Mouse (Mus musculus) spleen, adult 2 months (tissue): ENCODE measurements around the gene Cmip. TPM values are rescaled to one million over a fixed set of nuclear protein-coding genes. Genes with fewer than 3 reads are reported as not detected.

Experiments used
- DNase-seq, 2 experiments: peaks; one replicate each; pipeline versions ENCODE4 v3.0.0 to v3.0.0-alpha.2; 2012 to 2021; ENCODE audit warnings: low spot score in 2 of 2, low read depth in 1 of 2
- H3K27ac ChIP-seq: fragments of 200-500 bp; 2 replicates; pipeline ENCODE4 v1.5.1; 2012; ENCODE audit warnings: low read length, inconsistent platforms; ENCODE audit not compliant: insufficient read depth
- H3K27me3 ChIP-seq: fragments of 200-500 bp; 2 replicates; pipeline ENCODE4 v1.6.1; 2012; ENCODE audit warnings: mild to moderate bottlenecking, moderate library complexity, low read length, inconsistent platforms; ENCODE audit not compliant: control insufficient read depth, insufficient read depth
- H3K36me3 ChIP-seq: fragments of 200-500 bp; 2 replicates; pipeline ENCODE4 v1.6.1; 2012; ENCODE audit warnings: mild to moderate bottlenecking, low read length, inconsistent platforms; ENCODE audit not compliant: control insufficient read depth, insufficient read depth
- H3K4me1 ChIP-seq: fragments of 200-500 bp; 2 replicates; pipeline ENCODE4 v1.6.1; 2011; ENCODE audit warnings: inconsistent platforms; ENCODE audit not compliant: control insufficient read depth, insufficient read depth, insufficient read length
- H3K4me3 ChIP-seq: fragments of 200-500 bp; 2 replicates; pipeline ENCODE4 v1.5.1; 2011; ENCODE audit warnings: mild to moderate bottlenecking, inconsistent platforms; ENCODE audit not compliant: insufficient read depth, insufficient read length; ENCODE audit errors: extremely low read depth
- CTCF ChIP-seq: fragments of 200-500 bp; IDR thresholded peaks from 2 replicates; pipeline ENCODE4 v1.5.1; 2011; ENCODE audit warnings: mild to moderate bottlenecking, inconsistent platforms; ENCODE audit not compliant: insufficient read depth, insufficient read length, insufficient replicate concordance; ENCODE audit errors: extremely low read depth
- POLR2A ChIP-seq: fragments of 200-500 bp; IDR thresholded peaks from 2 replicates; pipeline ENCODE4 v1.6.1; 2011; ENCODE audit warnings: low read depth, low read length, inconsistent platforms
- WGBS: fragments of 180-500 bp; shearing (Covaris S2); methylation state at CpG from one replicate; pipeline ENCODE4 v1.1.7; 2018; 5-methylcytosine and 5-hydroxymethylcytosine counted together
- polyA plus RNA-seq: library from polyadenylated mRNA; depleted of rRNA; stranded (reverse); fragments of >200 nt; gene quantifications from 2 replicates; pipeline ENCODE4 v1.2.3, GENCODE M21; 2012

The Cmip gene
- polyA plus RNA-seq, 1 experiment: 48.2 TPM

GRCm38 (mm10) chr8:117481830-117482229 lies 225.0 kb downstream of the Cmip start:
- no peak for TF ChIP-seq CTCF
- Histone ChIP-seq H3K4me3 (no peak overlapping the region), H3K27me3 (no peaks in the 10 kb centered on the region), H3K27ac (peak overlapping the region; percentile 73), H3K36me3 (no peaks in the 10 kb centered on the region), H3K4me1 (peaks cover 20% of the 10 kb centered on the region)
- whole genome bisulfite sequencing: 6% methylated on average over 5 of the region's 5 CpGs
- DNase-seq: peak in 1 of 2 experiments; percentile 75

- peaks cover 13% of the 10 kb centered on the region for H3K4me1 ChIP-seq
- DNase-seq: no peak
- WGBS: 88% methylated on average over 8 of the region's 8 CpGs
- no peaks in the 10 kb centered on the region for H3K27me3 ChIP-seq
- H3K4me3 ChIP-seq: no peak overlapping the region
- no peak overlapping the region for H3K27ac ChIP-seq
- TF ChIP-seq POLR2A (no peak), CTCF (no peak)
- no peaks in the 10 kb centered on the region for H3K36me3 ChIP-seq
Observed at GRCm38 (mm10) chr8:117484731-117485130, 227.9 kb downstream of the Cmip start.

DNA sequence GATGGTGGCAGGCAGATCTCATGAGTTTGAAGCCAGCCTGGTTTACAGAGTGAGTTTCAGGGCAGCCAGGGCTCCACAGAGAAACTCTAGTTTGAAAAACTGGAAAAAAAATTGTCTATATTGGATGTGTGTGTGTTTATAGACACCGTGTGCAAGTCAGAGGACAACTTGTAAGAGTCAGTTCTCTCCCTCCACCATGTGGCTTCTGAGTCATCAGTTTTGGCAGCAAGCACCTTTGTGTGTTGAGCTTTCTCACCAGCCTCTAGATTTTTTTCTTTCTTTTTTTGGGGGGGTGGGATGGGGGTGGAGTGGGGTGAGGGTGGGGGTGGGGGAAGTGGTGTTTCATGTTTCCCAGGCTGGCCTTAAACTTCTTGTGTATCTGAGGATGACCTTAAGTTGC lies 228.5 kb downstream of the Cmip start:
- H3K36me3 ChIP-seq: no peaks in the 10 kb centered on the region
- H3K4me3 ChIP-seq: no peak overlapping the region
- peaks cover 13% of the 10 kb centered on the region for H3K4me1 ChIP-seq
- WGBS: 48% methylated on average over 1 of the region's 1 CpGs
- TF ChIP-seq CTCF (no peak), POLR2A (no peak)
- no peak for DNase-seq
- no peaks in the 10 kb centered on the region for H3K27me3 ChIP-seq
- no peak overlapping the region for H3K27ac ChIP-seq

DNA sequence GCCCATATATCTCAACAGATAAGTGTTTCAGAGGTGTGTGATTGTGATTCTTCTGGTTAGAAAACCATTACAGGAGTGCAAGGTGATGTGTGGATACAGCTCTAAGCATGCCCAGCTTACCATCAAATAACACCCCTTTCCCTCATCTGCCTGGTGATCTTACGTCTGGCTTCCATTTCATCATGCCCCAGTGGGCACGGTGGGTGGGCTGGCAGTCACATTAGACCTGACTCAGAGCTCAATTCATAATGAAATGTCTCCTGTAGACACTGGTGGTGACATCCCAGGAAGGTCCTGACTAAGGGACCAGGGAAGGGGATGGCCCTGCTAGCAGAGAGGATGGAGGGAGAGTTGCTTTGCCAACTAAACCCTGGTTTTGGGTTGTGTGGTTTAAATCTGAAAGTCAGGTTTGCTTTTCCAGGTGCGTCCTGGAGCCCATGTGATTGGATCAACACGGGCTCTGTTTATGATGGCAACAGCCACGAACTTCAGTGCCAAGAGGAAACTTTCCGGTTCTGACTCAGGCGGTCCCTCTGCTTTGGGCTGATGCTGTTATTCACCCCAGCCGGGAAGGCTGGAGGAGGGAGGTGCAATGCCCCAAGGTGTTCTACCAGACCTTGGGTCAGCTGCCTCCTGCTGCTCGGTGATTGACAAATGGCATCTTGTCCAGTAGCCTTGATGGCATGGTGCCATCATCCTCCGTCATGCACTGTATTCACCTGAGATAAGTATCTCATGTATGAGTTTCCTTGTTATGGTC lies 231.6 kb downstream of the Cmip start:
- 88% methylated on average over 10 of the region's 10 CpGs for WGBS
- Histone ChIP-seq H3K36me3 (no peaks in the 10 kb centered on the region), H3K27ac (no peak overlapping the region), H3K27me3 (no peaks in the 10 kb centered on the region), H3K4me3 (no peak overlapping the region), H3K4me1 (no peaks in the 10 kb centered on the region; the same call in 1 of the 2 replicates)
- DNase-seq: no peak
- TF ChIP-seq CTCF (no peak), POLR2A (no peak)

DNA sequence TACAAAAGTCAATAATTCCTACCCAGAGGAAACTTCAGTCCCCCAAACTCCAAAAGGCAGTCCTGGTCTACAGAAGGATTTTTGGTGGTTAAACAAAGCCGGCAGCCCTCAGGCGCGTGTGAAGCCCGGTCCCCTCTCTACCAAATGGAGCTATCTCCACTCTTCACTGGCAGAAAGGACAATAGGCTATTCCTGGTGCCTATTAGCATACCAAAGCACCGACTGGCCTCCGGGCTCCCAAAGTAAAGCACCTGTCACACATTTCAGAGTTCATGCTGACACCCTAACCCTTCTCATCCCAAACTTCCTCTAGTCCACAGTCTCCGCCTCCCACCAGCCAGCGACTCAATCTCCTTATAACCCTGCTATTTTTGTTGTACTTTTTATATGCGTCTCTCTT lies 236.7 kb downstream of the Cmip start:
- no peak for TF ChIP-seq CTCF
- no peak for TF ChIP-seq POLR2A
- H3K4me1 ChIP-seq: peaks cover 10% of the 10 kb centered on the region; the same call in 1 of the 2 replicates
- no peaks in the 10 kb centered on the region for H3K36me3 ChIP-seq
- no peak overlapping the region for H3K27ac ChIP-seq
- H3K27me3 ChIP-seq: no peaks in the 10 kb centered on the region
- 58% methylated on average over 9 of the region's 9 CpGs for WGBS
- H3K4me3 ChIP-seq: no peak overlapping the region
- no peak for DNase-seq

GRCm38 (mm10) chr8:117494874-117495273 lies 238.0 kb downstream of the Cmip start:
- 19% methylated on average over 2 of the region's 2 CpGs for WGBS
- Histone ChIP-seq H3K27me3 (no peaks in the 10 kb centered on the region), H3K36me3 (no peaks in the 10 kb centered on the region), H3K4me3 (no peak overlapping the region), H3K27ac (no peak overlapping the region), H3K4me1 (peaks cover 10% of the 10 kb centered on the region; the same call in 1 of the 2 replicates)
- no peak for DNase-seq
- TF ChIP-seq CTCF: no peak
- no peak for TF ChIP-seq POLR2A
